Mouse (Mus musculus): ENCODE measurements around the gene Amigo2. TPM values are rescaled to one million over a fixed set of nuclear protein-coding genes. Genes with fewer than 3 reads are reported as not detected.

The Amigo2 gene
- total and polyA plus RNA-seq, 2 experiments from 2014 or later = 4.4 to 6.0 TPM

DNA sequence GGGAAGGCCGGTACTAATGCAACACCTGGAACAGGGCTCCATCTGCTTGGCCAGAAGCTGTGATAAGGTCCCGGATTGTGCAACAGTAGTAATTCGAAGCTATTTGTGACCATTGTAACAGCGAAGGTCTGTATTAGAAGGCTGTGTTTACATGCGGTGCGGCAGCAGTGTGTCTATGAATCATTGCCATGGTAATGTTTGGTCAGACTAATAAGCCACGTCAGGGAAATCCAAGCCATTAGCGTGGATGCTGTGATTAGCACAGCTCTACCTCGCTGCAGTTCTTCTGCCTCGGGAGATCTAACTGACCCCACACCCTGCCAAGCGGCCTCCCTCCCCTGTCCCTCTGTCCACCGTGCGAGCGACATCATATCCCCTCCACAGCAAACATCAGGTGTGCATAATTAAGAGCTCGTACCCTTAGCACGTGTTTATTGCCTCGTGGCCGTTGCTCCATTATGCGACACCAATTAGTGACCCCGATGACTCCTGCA is 29.6 kb upstream of the Amigo2 start:
- no peaks in the 10 kb centered on the region for H3K9me3 ChIP-seq (replicated peaks; ENCODE audit: control insufficient read depth, low read length)
- DNase-seq (ENCODE audit: low spot score) (no peak), ATAC-seq (ENCODE audit: insufficient read depth, low read depth) (no peak)
- no peaks in the 10 kb centered on the region for H3K27me3 ChIP-seq (ENCODE audit: control insufficient read depth, insufficient read depth, low read length)
- no peak overlapping the region for H3K27ac ChIP-seq (ENCODE audit: low read depth)
- TF ChIP-seq EP300 (IDR thresholded peaks at IDR 0.05; ENCODE audit: low read depth) = no peak
- no peak for TF ChIP-seq CTCF (IDR thresholded peaks at IDR 0.05; ENCODE audit: low read depth)
- 79% methylated on average over 20 of the region's 20 CpGs for WGBS
- H3K4me2 ChIP-seq (ENCODE audit: low read depth, low read length) = no peak overlapping the region
- no peak overlapping the region for H3K4me3 ChIP-seq (ENCODE audit: low read depth, low read length)
- no peak overlapping the region for H3K9ac ChIP-seq (replicated peaks; ENCODE audit: low read depth, low read length)
- no peaks in the 10 kb centered on the region; the same call in 1 of the 2 replicates for H3K36me3 ChIP-seq (replicated peaks; ENCODE audit: control insufficient read depth, insufficient read depth, low read length)
- no peaks in the 10 kb centered on the region for H3K4me1 ChIP-seq (ENCODE audit: control insufficient read depth, insufficient read depth)

- DNase-seq (ENCODE audit: low spot score) (no peak), ATAC-seq (ENCODE audit: insufficient read depth, low read depth) (no peak)
- no peak overlapping the region for H3K9ac ChIP-seq (replicated peaks; ENCODE audit: low read depth, low read length)
- no peak overlapping the region for H3K4me2 ChIP-seq (ENCODE audit: low read depth, low read length)
- no peaks in the 10 kb centered on the region for H3K27me3 ChIP-seq (ENCODE audit: control insufficient read depth, insufficient read depth, low read length)
- no peaks in the 10 kb centered on the region for H3K4me1 ChIP-seq (ENCODE audit: control insufficient read depth, insufficient read depth)
- no peak overlapping the region for H3K27ac ChIP-seq (ENCODE audit: low read depth)
- TF ChIP-seq CTCF (IDR thresholded peaks at IDR 0.05; ENCODE audit: low read depth) (no peak), EP300 (IDR thresholded peaks at IDR 0.05; ENCODE audit: low read depth) (no peak)
- 82% methylated on average over 12 of the region's 12 CpGs for WGBS
- H3K9me3 ChIP-seq (replicated peaks; ENCODE audit: control insufficient read depth, low read length) = no peaks in the 10 kb centered on the region
- H3K4me3 ChIP-seq (ENCODE audit: low read depth, low read length) = no peak overlapping the region
- H3K36me3 ChIP-seq (replicated peaks; ENCODE audit: control insufficient read depth, insufficient read depth, low read length) = no peaks in the 10 kb centered on the region; the same call in 1 of the 2 replicates
Observed at GRCm38 (mm10) chr15:97275626-97276395, 28.7 kb upstream of the Amigo2 start.

DNA sequence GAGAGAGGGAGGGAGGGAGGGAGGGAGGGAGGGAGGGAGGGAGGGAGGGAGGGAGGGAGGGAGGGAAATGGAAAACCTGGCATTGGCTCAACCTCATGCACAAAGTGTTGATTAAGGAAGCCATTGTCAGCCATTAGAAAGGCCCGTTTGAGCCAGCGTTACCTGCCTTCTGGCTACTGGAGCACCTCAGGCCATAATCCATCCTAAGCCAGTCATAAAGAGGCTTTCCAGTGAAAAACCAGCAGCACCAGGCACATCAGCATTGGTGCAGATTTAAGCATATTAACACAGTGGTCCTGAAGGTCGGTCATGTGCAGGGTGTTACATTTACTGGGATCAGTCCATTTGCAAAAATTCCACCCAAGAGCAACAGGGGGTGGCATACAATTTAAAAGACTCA is 25.7 kb upstream of the Amigo2 start:
- no peaks in the 10 kb centered on the region for H3K36me3 ChIP-seq (replicated peaks; ENCODE audit: control insufficient read depth, insufficient read depth, low read length)
- no peaks in the 10 kb centered on the region for H3K27me3 ChIP-seq (ENCODE audit: control insufficient read depth, insufficient read depth, low read length)
- 78% methylated on average over 3 of the region's 3 CpGs for WGBS
- H3K4me2 ChIP-seq (ENCODE audit: low read depth, low read length) = no peak overlapping the region
- no peaks in the 10 kb centered on the region for H3K9me3 ChIP-seq (replicated peaks; ENCODE audit: control insufficient read depth, low read length)
- ATAC-seq (ENCODE audit: insufficient read depth, low read depth) = no peak
- no peak overlapping the region for H3K9ac ChIP-seq (replicated peaks; ENCODE audit: low read depth, low read length)
- H3K27ac ChIP-seq (ENCODE audit: low read depth) = no peak overlapping the region
- H3K4me1 ChIP-seq (ENCODE audit: control insufficient read depth, insufficient read depth) = no peaks in the 10 kb centered on the region
- TF ChIP-seq EP300 (IDR thresholded peaks at IDR 0.05; ENCODE audit: low read depth) (no peak), CTCF (IDR thresholded peaks at IDR 0.05; ENCODE audit: low read depth) (no peak)
- H3K4me3 ChIP-seq (ENCODE audit: low read depth, low read length) = no peak overlapping the region
- no peak for DNase-seq (ENCODE audit: low spot score)

GRCm38 (mm10) chr15:97271985-97272697 is 25.1 kb upstream of the Amigo2 start:
- no peak for TF ChIP-seq CTCF (IDR thresholded peaks at IDR 0.05; ENCODE audit: low read depth)
- TF ChIP-seq EP300 (IDR thresholded peaks at IDR 0.05; ENCODE audit: low read depth) = no peak
- H3K4me2 ChIP-seq (ENCODE audit: low read depth, low read length) = no peak overlapping the region
- no peak overlapping the region for H3K27ac ChIP-seq (ENCODE audit: low read depth)
- no peaks in the 10 kb centered on the region for H3K9me3 ChIP-seq (replicated peaks; ENCODE audit: control insufficient read depth, low read length)
- no peaks in the 10 kb centered on the region for H3K36me3 ChIP-seq (replicated peaks; ENCODE audit: control insufficient read depth, insufficient read depth, low read length)
- H3K9ac ChIP-seq (replicated peaks; ENCODE audit: low read depth, low read length) = no peak overlapping the region
- DNase-seq (ENCODE audit: low spot score) (peak; percentile 19), ATAC-seq (ENCODE audit: insufficient read depth, low read depth) (0 out of 2 replicates have a peak, but pooled peaks have one; percentile 30)
- no peak overlapping the region for H3K4me3 ChIP-seq (ENCODE audit: low read depth, low read length)
- 47% methylated on average over 7 of the region's 7 CpGs for WGBS
- no peaks in the 10 kb centered on the region for H3K27me3 ChIP-seq (ENCODE audit: control insufficient read depth, insufficient read depth, low read length)
- H3K4me1 ChIP-seq (ENCODE audit: control insufficient read depth, insufficient read depth) = no peaks in the 10 kb centered on the region

- DNase-seq (ENCODE audit: low spot score) (no peak), ATAC-seq (ENCODE audit: insufficient read depth, low read depth) (no peak)
- TF ChIP-seq CTCF (IDR thresholded peaks at IDR 0.05; ENCODE audit: low read depth) = no peak
- TF ChIP-seq EP300 (IDR thresholded peaks at IDR 0.05; ENCODE audit: low read depth) = no peak
Observed at GRCm38 (mm10) chr15:97267094-97267695, 20.1 kb upstream of the Amigo2 start.

More at GRCm38 (mm10) chr15:97267094-97267695, 20.1 kb upstream of the Amigo2 start:
- H3K4me3 ChIP-seq (ENCODE audit: low read depth, low read length) = no peak overlapping the region
- H3K4me1 ChIP-seq (ENCODE audit: control insufficient read depth, insufficient read depth) = no peaks in the 10 kb centered on the region
- H3K4me2 ChIP-seq (ENCODE audit: low read depth, low read length) = no peak overlapping the region
- H3K9me3 ChIP-seq (replicated peaks; ENCODE audit: control insufficient read depth, low read length) = no peaks in the 10 kb centered on the region
- 40% methylated on average over 8 of the region's 8 CpGs for WGBS
- H3K27me3 ChIP-seq (ENCODE audit: control insufficient read depth, insufficient read depth, low read length) = no peaks in the 10 kb centered on the region
- no peaks in the 10 kb centered on the region for H3K36me3 ChIP-seq (replicated peaks; ENCODE audit: control insufficient read depth, insufficient read depth, low read length)
- H3K27ac ChIP-seq (ENCODE audit: low read depth) = no peak overlapping the region
- no peak overlapping the region for H3K9ac ChIP-seq (replicated peaks; ENCODE audit: low read depth, low read length)
